Mouse (Mus musculus) midbrain, embryonic 11.5 days (tissue): Measurements from ENCODE around the gene Dock8. TPM values are rescaled to one million over a fixed set of nuclear protein-coding genes. Genes with fewer than 3 reads are reported as not detected.

ENCODE experiments used
- ATAC-seq: fragments of 200-750 bp; cut with Nextera tagmentation; 2 replicates; pipeline ENCODE4 v1.8.0; 2017; ENCODE audit warnings: moderate TSS enrichment, moderate library complexity; ENCODE audit not compliant: low FRiP score
- DNase-seq: peaks from one replicate; pipeline ENCODE4 v3.0.0; 2015; ENCODE audit warnings: low spot score; ENCODE audit errors: missing footprints
- H3K27ac ChIP-seq: fragments of 300-500 bp; sonication (generic); 2 replicates; pipeline ENCODE4 v1.5.1; 2014; ENCODE audit warnings: low read depth, low read length
- H3K27me3 ChIP-seq: fragments of 300-500 bp; sonication (generic); 2 replicates; pipeline ENCODE4 v1.6.1; 2014; ENCODE audit warnings: mild to moderate bottlenecking, low read length, moderate library complexity, mixed read lengths; ENCODE audit not compliant: control insufficient read depth, insufficient read depth
- H3K36me3 ChIP-seq: fragments of 300-500 bp; sonication (generic); 2 replicates; pipeline ENCODE4 v1.6.1; 2014; ENCODE audit warnings: mild to moderate bottlenecking, low read length, moderate library complexity, mixed read lengths; ENCODE audit not compliant: control insufficient read depth, insufficient read depth
- H3K4me1 ChIP-seq: fragments of 300-500 bp; sonication (generic); 2 replicates; pipeline ENCODE4 v1.6.1; 2014; ENCODE audit warnings: low read length; ENCODE audit not compliant: control insufficient read depth, insufficient read depth
- H3K4me2 ChIP-seq: fragments of 300-500 bp; sonication (generic); 2 replicates; pipeline ENCODE4 v1.6.1; 2014; ENCODE audit warnings: mild to moderate bottlenecking, moderate library complexity
- H3K4me3 ChIP-seq: fragments of 300-500 bp; sonication (generic); 2 replicates; pipeline ENCODE4 v1.5.1; 2014; ENCODE audit warnings: low read depth, low read length
- H3K9ac ChIP-seq: fragments of 300-500 bp; sonication (generic); 2 replicates; pipeline ENCODE4 v1.6.1; 2014; ENCODE audit warnings: low read length
- H3K9me3 ChIP-seq: fragments of 300-500 bp; sonication (generic); 2 replicates; pipeline ENCODE4 v1.6.1; 2016; ENCODE audit warnings: low read length; ENCODE audit not compliant: control insufficient read depth
- WGBS: fragments of 180-500 bp; shearing (Covaris S2); extraction: QIAGEN DNeasy Blood & Tissue Kit; methylation state at CpG from one replicate; pipeline ENCODE4 v1.1.7; 2014; 5-methylcytosine and 5-hydroxymethylcytosine counted together
- polyA plus RNA-seq: library from polyadenylated mRNA; unstranded; fragments of >200 nt; fragmentation: Nextera tagmentation; extraction: Ambion mirVana; gene quantifications from 2 replicates; pipeline ENCODE4 v1.2.1, GENCODE M21; 2014

Gene Dock8
- polyA plus RNA-seq, 1 experiment from 2014 or later = 1.7 TPM

- DNase-seq (no peak), ATAC-seq (no peak)
- H3K4me1 ChIP-seq = no peaks in the 10 kb centered on the region; the same call in 1 of the 2 replicates
- no peaks in the 10 kb centered on the region for H3K36me3 ChIP-seq
- 91% methylated on average over 9 of the region's 9 CpGs for WGBS
- no peak overlapping the region for H3K4me2 ChIP-seq
- H3K27me3 ChIP-seq = no peaks in the 10 kb centered on the region
- no peak overlapping the region for H3K9ac ChIP-seq
- no peak overlapping the region for H3K4me3 ChIP-seq
- no peaks in the 10 kb centered on the region for H3K9me3 ChIP-seq
- H3K27ac ChIP-seq = no peak overlapping the region
These were observed 63.0 kb downstream of the Dock8 start for GRCm38 (mm10) chr19:25062188-25062856.

GRCm38 (mm10) chr19:25062857-25063240 lies 63.5 kb downstream of the Dock8 start:
- 88% methylated on average over 2 of the region's 2 CpGs for WGBS
- ATAC-seq = no peak

GRCm38 (mm10) chr19:25066229-25066628 lies 66.9 kb downstream of the Dock8 start:
- no peak overlapping the region for H3K27ac ChIP-seq
- no peaks in the 10 kb centered on the region for H3K27me3 ChIP-seq
- no peak overlapping the region for H3K4me2 ChIP-seq
- H3K4me3 ChIP-seq = no peak overlapping the region
- no peaks in the 10 kb centered on the region for H3K9me3 ChIP-seq
- DNase-seq = no peak
- 87% methylated on average over 9 of the region's 9 CpGs for WGBS
- no peaks in the 10 kb centered on the region for H3K36me3 ChIP-seq
- H3K4me1 ChIP-seq = no peaks in the 10 kb centered on the region
- no peak overlapping the region for H3K9ac ChIP-seq
- no peak for ATAC-seq

More at GRCm38 (mm10) chr19:25062857-25063240, 63.5 kb downstream of the Dock8 start:
- no peak overlapping the region for H3K4me3 ChIP-seq
- H3K9ac ChIP-seq = no peak overlapping the region
- no peaks in the 10 kb centered on the region for H3K9me3 ChIP-seq
- H3K27me3 ChIP-seq = no peaks in the 10 kb centered on the region
- H3K4me2 ChIP-seq = no peak overlapping the region
- no peaks in the 10 kb centered on the region for H3K36me3 ChIP-seq
- DNase-seq = no peak
- no peaks in the 10 kb centered on the region; the same call in 1 of the 2 replicates for H3K4me1 ChIP-seq
- no peak overlapping the region for H3K27ac ChIP-seq

- no peaks in the 10 kb centered on the region for H3K27me3 ChIP-seq
- no peak overlapping the region for H3K4me2 ChIP-seq
- H3K9me3 ChIP-seq = no peaks in the 10 kb centered on the region
- H3K27ac ChIP-seq = no peak overlapping the region
- 84% methylated on average over 8 of the region's 8 CpGs for WGBS
- H3K4me1 ChIP-seq = no peaks in the 10 kb centered on the region
- no peak overlapping the region for H3K4me3 ChIP-seq
- no peaks in the 10 kb centered on the region for H3K36me3 ChIP-seq
- H3K9ac ChIP-seq = no peak overlapping the region
- no peak for ATAC-seq
- DNase-seq = no peak
These were observed 69.2 kb downstream of the Dock8 start for GRCm38 (mm10) chr19:25068518-25068917.

- Histone ChIP-seq H3K36me3 (no peaks in the 10 kb centered on the region), H3K4me2 (no peak overlapping the region), H3K4me3 (no peak overlapping the region), H3K27ac (no peak overlapping the region), H3K27me3 (no peaks in the 10 kb centered on the region), H3K4me1 (no peaks in the 10 kb centered on the region), H3K9me3 (no peaks in the 10 kb centered on the region), H3K9ac (no peak overlapping the region)
- ATAC-seq = no peak
- 94% methylated on average over 9 of the region's 9 CpGs for WGBS
- no peak for DNase-seq
These were observed 73.2 kb downstream of the Dock8 start for GRCm38 (mm10) chr19:25072521-25072920.

GRCm38 (mm10) chr19:25074741-25075140 lies 75.4 kb downstream of the Dock8 start:
- WGBS = 81% methylated on average over 6 of the region's 6 CpGs
- H3K27me3 ChIP-seq = no peaks in the 10 kb centered on the region
- H3K36me3 ChIP-seq = no peaks in the 10 kb centered on the region
- no peak overlapping the region for H3K4me3 ChIP-seq
- H3K9ac ChIP-seq = no peak overlapping the region
- ATAC-seq (no peak), DNase-seq (no peak)
- no peaks in the 10 kb centered on the region for H3K9me3 ChIP-seq
- no peak overlapping the region for H3K4me2 ChIP-seq
- H3K27ac ChIP-seq = no peak overlapping the region
- H3K4me1 ChIP-seq = no peaks in the 10 kb centered on the region

GRCm38 (mm10) chr19:25077636-25078035 lies 78.3 kb downstream of the Dock8 start:
- WGBS = 83% methylated on average over 7 of the region's 7 CpGs
- no peak overlapping the region for H3K4me3 ChIP-seq
- no peaks in the 10 kb centered on the region for H3K9me3 ChIP-seq

GRCm38 (mm10) chr19:25078130-25078529 lies 78.8 kb downstream of the Dock8 start:
- Histone ChIP-seq H3K4me2 (no peak overlapping the region), H3K4me1 (no peaks in the 10 kb centered on the region), H3K9ac (no peak overlapping the region), H3K9me3 (no peaks in the 10 kb centered on the region), H3K27me3 (no peaks in the 10 kb centered on the region), H3K4me3 (no peak overlapping the region), H3K36me3 (no peaks in the 10 kb centered on the region), H3K27ac (no peak overlapping the region)
- DNase-seq (no peak), ATAC-seq (no peak)
- WGBS = 88% methylated on average over 8 of the region's 8 CpGs

More at GRCm38 (mm10) chr19:25077636-25078035, 78.3 kb downstream of the Dock8 start:
- ATAC-seq (no peak), DNase-seq (no peak)
- Histone ChIP-seq H3K36me3 (no peaks in the 10 kb centered on the region), H3K4me2 (no peak overlapping the region), H3K27ac (no peak overlapping the region), H3K9ac (no peak overlapping the region), H3K4me1 (no peaks in the 10 kb centered on the region), H3K27me3 (no peaks in the 10 kb centered on the region)

GRCm38 (mm10) chr19:25080166-25080565 lies 80.8 kb downstream of the Dock8 start:
- DNase-seq (no peak), ATAC-seq (no peak)
- no peak overlapping the region for H3K4me3 ChIP-seq
- no peaks in the 10 kb centered on the region for H3K4me1 ChIP-seq
- 83% methylated on average over 5 of the region's 5 CpGs for WGBS
- H3K36me3 ChIP-seq = no peaks in the 10 kb centered on the region
- H3K27me3 ChIP-seq = no peaks in the 10 kb centered on the region
- H3K9me3 ChIP-seq = no peaks in the 10 kb centered on the region
- no peak overlapping the region for H3K9ac ChIP-seq
- H3K4me2 ChIP-seq = no peak overlapping the region
- H3K27ac ChIP-seq = no peak overlapping the region
